Mouse (Mus musculus) neural tube, embryonic 14.5 days (tissue): Measurements from ENCODE around the gene Mea1. TPM values are rescaled to one million over a fixed set of nuclear protein-coding genes. Genes with fewer than 3 reads are reported as not detected.
A peak's percentile ranks its signal among the peaks of the same experiment; 100 is the strongest.

Experiments used
- ATAC-seq: fragments of 200-750 bp; cut with Nextera tagmentation; 2 replicates; pipeline ENCODE4 v1.8.0; 2017; ENCODE audit warnings: low read depth, mild to moderate bottlenecking, moderate TSS enrichment, moderate library complexity
- H3K27ac ChIP-seq: fragments of 300-500 bp; sonication (generic); 2 replicates; pipeline ENCODE4 v1.5.1; 2014; ENCODE audit warnings: low read depth, mild to moderate bottlenecking, control low read depth, low read length, moderate library complexity, mixed read lengths
- H3K27me3 ChIP-seq: fragments of 300-500 bp; sonication (generic); 2 replicates; pipeline ENCODE4 v1.6.1; 2014; ENCODE audit warnings: low read length; ENCODE audit not compliant: control insufficient read depth, insufficient read depth
- H3K36me3 ChIP-seq: fragments of 300-500 bp; sonication (generic); 2 replicates; pipeline ENCODE4 v1.6.1; 2014; ENCODE audit warnings: low read length, mixed read lengths; ENCODE audit not compliant: control insufficient read depth, insufficient read depth
- H3K4me1 ChIP-seq: fragments of 300-500 bp; sonication (generic); 2 replicates; pipeline ENCODE4 v1.6.1; 2014; ENCODE audit warnings: low read length; ENCODE audit not compliant: control insufficient read depth, insufficient read depth
- H3K4me2 ChIP-seq: fragments of 300-500 bp; sonication (generic); 2 replicates; pipeline ENCODE4 v1.6.1; 2014; ENCODE audit warnings: mild to moderate bottlenecking, low read depth, low read length, control low read depth
- H3K4me3 ChIP-seq: fragments of 300-500 bp; sonication (generic); 2 replicates; pipeline ENCODE4 v1.5.1; 2014; ENCODE audit warnings: low read depth, low read length, control low read depth, mixed read lengths
- H3K9ac ChIP-seq: fragments of 300-500 bp; sonication (generic); replicated peaks from 2 replicates; pipeline ENCODE4 v1.6.1; 2014; ENCODE audit warnings: low read depth, mild to moderate bottlenecking, control low read depth, low read length, mixed read lengths
- H3K9me3 ChIP-seq: fragments of 300-500 bp; sonication (generic); 2 replicates; pipeline ENCODE4 v1.6.1; 2016; ENCODE audit warnings: low read length; ENCODE audit not compliant: control insufficient read depth
- WGBS: fragments of 180-500 bp; shearing (Covaris S2); extraction: QIAGEN DNeasy Blood & Tissue Kit; methylation state at CpG from one replicate; pipeline ENCODE4 v1.1.7; 2014; 5-methylcytosine and 5-hydroxymethylcytosine counted together
- polyA plus RNA-seq: library from polyadenylated mRNA; unstranded; fragments of >200 nt; fragmentation: Nextera tagmentation; extraction: Ambion mirVana; gene quantifications from 2 replicates; pipeline ENCODE4 v1.2.1, GENCODE M21; 2014

Gene Mea1
- polyA plus RNA-seq, 1 experiment from 2014 or later = 301 TPM

DNA sequence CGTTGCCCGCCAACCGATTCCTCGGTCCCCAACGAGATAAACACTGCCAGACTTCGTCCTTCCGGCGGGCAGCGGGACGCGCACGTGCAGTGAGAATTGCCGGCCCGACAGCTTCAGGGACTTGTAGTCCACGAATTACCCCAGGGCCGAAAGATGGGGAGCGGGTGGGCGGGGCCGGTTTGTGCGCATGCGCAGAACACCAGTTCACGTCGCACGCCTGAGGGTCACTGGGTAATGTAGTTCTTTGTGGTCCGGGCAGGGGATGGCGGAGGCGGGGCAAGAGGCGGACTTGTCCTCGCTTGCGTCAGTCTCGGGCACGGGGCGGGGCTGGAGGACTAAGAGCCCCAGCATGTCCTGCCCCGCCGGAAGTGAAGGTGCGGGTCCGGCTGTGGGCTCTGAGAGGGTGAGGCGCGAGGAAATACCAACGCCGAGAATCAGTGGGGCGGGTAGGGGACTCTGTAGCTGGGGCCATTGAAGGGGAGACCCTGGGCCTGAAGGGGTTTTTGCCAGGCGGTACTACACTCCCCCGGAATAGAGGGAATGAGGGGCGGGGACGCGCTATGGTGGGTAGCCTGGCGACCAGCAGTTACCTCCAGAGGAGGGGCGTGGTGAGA lies 2.3 kb downstream of the Mea1 start, which contains the start of gene Klhdc3:
Klhdc3 (minus strand) TSS at position 155 of the 614 bp plus-strand sequence.
- Histone ChIP-seq H3K9ac (peak within 1 kb of the TSS; percentile 65), H3K36me3 (peaks cover 46% of the 10 kb centered on the region), H3K9me3 (no peaks in the 10 kb centered on the region), H3K4me2 (peak within 1 kb of the TSS; percentile 87), H3K27me3 (no peaks in the 10 kb centered on the region), H3K4me1 (peaks cover 20% of the 10 kb centered on the region), H3K4me3 (peak within 1 kb of the TSS; percentile 79), H3K27ac (peak within 1 kb of the TSS; percentile 85)
- ATAC-seq = peak; percentile 96
- WGBS = 0% methylated on average over 49 of the region's 49 CpGs

DNA sequence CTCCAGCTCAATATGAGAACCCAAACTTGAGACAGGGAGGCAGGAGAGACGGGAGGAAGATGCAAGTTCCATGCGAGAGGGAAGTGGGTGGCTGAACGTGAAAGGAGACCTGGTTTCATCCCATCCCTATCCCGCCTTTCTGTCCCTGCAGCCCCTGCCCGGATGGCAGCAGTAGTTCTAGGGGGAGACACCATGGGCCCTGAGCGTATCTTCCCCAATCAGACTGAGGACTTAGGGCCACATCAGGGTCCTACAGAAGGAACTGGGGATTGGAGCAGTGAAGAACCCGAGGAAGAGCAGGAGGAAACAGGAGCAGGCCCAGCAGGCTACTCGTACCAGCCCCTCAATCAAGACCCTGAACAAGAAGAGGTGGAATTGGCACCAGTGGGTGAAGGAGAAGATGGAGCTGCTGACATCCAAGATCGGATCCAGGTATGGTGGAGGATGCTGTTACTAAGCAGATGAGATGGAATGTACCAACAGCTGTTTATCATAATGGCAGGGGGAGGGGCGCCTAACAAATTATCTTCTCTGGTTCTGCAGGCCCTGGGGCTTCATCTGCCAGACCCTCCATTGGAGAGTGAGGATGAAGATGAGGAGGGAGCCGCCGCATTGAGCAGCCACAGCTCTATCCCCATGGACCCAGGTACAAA lies 3.0 kb downstream of the Mea1 start:
- Histone ChIP-seq H3K36me3 (peaks cover 46% of the 10 kb centered on the region), H3K4me2 (peak overlapping the region; percentile 87), H3K9ac (peak overlapping the region; percentile 65), H3K27me3 (no peaks in the 10 kb centered on the region), H3K9me3 (no peaks in the 10 kb centered on the region), H3K27ac (no peak overlapping the region), H3K4me1 (peaks cover 20% of the 10 kb centered on the region), H3K4me3 (peak overlapping the region; percentile 79)
- peak; percentile 1; the same call in 1 of the 2 replicates for ATAC-seq
- WGBS = 26% methylated on average over 12 of the region's 12 CpGs

DNA sequence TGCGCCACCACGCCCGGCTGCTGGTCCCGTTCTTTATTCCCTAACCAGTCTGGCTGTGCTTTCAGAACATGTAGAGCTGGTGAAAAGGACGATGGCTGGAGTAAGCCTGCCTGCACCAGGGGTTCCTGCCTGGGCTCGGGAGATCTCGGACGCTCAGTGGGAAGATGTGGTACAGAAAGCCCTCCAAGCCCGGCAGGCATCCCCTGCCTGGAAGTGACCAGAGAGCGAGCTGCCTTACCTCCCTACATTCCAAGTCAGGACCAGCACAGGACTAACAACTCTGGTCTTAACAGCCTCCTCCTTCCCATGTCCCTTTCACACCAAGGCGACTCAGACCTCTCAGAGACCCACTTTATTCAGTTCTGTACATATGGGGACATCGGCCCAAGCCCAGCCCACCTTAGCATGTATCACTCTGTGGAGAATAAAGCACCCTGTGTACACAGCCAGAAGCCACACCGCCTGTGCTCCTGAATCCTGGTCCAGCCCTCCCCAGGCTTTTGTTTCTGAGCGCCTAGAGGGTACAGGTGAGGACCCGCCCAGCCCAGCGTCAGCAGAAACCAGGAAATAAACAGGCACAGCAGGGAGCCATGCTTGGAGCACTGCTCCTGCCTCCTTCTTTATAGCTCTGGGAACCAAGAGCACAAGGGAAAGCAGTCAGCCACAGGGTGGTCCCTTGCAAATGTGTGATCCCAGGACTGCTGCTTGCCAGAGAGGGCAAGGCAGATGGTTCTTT lies 4.2 kb downstream of the Mea1 start:
- Histone ChIP-seq H3K36me3 (peaks cover 37% of the 10 kb centered on the region), H3K4me2 (no peak overlapping the region), H3K4me3 (no peak overlapping the region), H3K9me3 (no peaks in the 10 kb centered on the region), H3K27ac (no peak overlapping the region), H3K27me3 (no peaks in the 10 kb centered on the region), H3K9ac (no peak overlapping the region), H3K4me1 (peaks cover 20% of the 10 kb centered on the region)
- WGBS = 84% methylated on average over 16 of the region's 16 CpGs
- no peak for ATAC-seq

GRCm38 (mm10) chr17:46685913-46686312 lies 7.3 kb downstream of the Mea1 start:
- H3K36me3 ChIP-seq = peaks cover 33% of the 10 kb centered on the region

GRCm38 (mm10) chr17:46690665-46691064 lies 12.1 kb downstream of the Mea1 start:
- Histone ChIP-seq H3K9me3 (no peaks in the 10 kb centered on the region), H3K36me3 (peaks cover 12% of the 10 kb centered on the region; the same call in 1 of the 2 replicates), H3K9ac (no peak overlapping the region), H3K4me2 (no peak overlapping the region), H3K4me1 (no peaks in the 10 kb centered on the region), H3K27me3 (no peaks in the 10 kb centered on the region), H3K4me3 (no peak overlapping the region), H3K27ac (no peak overlapping the region)
- no peak for ATAC-seq
- 94% methylated on average over 12 of the region's 12 CpGs for WGBS

More at GRCm38 (mm10) chr17:46685913-46686312, 7.3 kb downstream of the Mea1 start:
- H3K4me2 ChIP-seq = no peak overlapping the region
- H3K9me3 ChIP-seq = no peaks in the 10 kb centered on the region
- H3K27ac ChIP-seq = no peak overlapping the region
- H3K27me3 ChIP-seq = no peaks in the 10 kb centered on the region
- no peak for ATAC-seq
- H3K4me1 ChIP-seq = peaks cover 7% of the 10 kb centered on the region
- no peak overlapping the region for H3K9ac ChIP-seq
- H3K4me3 ChIP-seq = no peak overlapping the region
- 97% methylated on average over 6 of the region's 6 CpGs for WGBS

GRCm38 (mm10) chr17:46691390-46691789 lies 12.8 kb downstream of the Mea1 start:
- H3K9ac ChIP-seq = no peak overlapping the region
- H3K4me2 ChIP-seq = no peak overlapping the region
- peaks cover 5% of the 10 kb centered on the region; the same call in 1 of the 2 replicates for H3K36me3 ChIP-seq
- H3K4me3 ChIP-seq = no peak overlapping the region
- no peak for ATAC-seq
- WGBS = 95% methylated on average over 2 of the region's 2 CpGs
- H3K27ac ChIP-seq = no peak overlapping the region
- no peaks in the 10 kb centered on the region for H3K4me1 ChIP-seq
- no peaks in the 10 kb centered on the region for H3K27me3 ChIP-seq
- H3K9me3 ChIP-seq = no peaks in the 10 kb centered on the region

GRCm38 (mm10) chr17:46694517-46695063 lies 16.0 kb downstream of the Mea1 start:
- Histone ChIP-seq H3K4me3 (no peak overlapping the region), H3K9me3 (no peaks in the 10 kb centered on the region), H3K27me3 (no peaks in the 10 kb centered on the region), H3K9ac (no peak overlapping the region), H3K4me1 (no peaks in the 10 kb centered on the region), H3K4me2 (no peak overlapping the region), H3K36me3 (no peaks in the 10 kb centered on the region), H3K27ac (no peak overlapping the region)
- ATAC-seq = no peak
- WGBS = 81% methylated on average over 1 of the region's 1 CpGs

DNA sequence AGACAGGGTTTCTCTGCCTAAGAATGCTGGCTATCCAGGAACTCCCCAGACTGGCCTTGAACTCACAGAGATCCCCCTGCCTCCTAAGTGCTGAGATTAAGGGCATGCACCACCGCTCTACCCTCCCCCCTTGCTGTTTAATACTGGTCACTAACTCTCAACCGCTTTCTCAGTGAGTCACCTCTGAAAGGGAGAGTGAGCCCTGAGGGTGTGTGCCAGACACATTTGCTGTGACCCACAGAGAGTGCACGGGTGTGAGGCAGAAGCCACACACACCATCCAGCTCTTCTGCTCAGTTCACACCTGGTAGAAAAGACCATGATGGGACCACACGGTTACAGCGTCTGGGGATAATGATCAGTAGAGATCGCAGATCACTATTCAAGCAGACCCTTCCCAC lies 19.9 kb downstream of the Mea1 start:
- no peak overlapping the region for H3K9ac ChIP-seq
- no peak overlapping the region for H3K27ac ChIP-seq
- no peaks in the 10 kb centered on the region for H3K9me3 ChIP-seq
- H3K36me3 ChIP-seq = no peaks in the 10 kb centered on the region
- H3K4me3 ChIP-seq = no peak overlapping the region
- peaks cover 19% of the 10 kb centered on the region for H3K4me1 ChIP-seq
- H3K27me3 ChIP-seq = no peaks in the 10 kb centered on the region
- no peak for ATAC-seq
- 86% methylated on average over 6 of the region's 6 CpGs for WGBS
- H3K4me2 ChIP-seq = no peak overlapping the region
